Mouse (Mus musculus) MEL (cell line): ENCODE data around the gene BC051665. TPM values are rescaled to one million over a fixed set of nuclear protein-coding genes. Genes with fewer than 3 reads are reported as not detected.
A peak's percentile ranks its signal among the peaks of the same experiment; 100 is the strongest.

ENCODE experiments used
- DNase-seq: peaks from one replicate; pipeline ENCODE4 v3.0.0; 2011; ENCODE audit warnings: low read depth, low spot score
- H3K27ac ChIP-seq: 2 replicates; pipeline ENCODE4 v1.5.1; 2012; ENCODE audit warnings: low read depth, mild to moderate bottlenecking, control low read depth, low read length, moderate library complexity; ENCODE audit not compliant: control insufficient read depth
- H3K27me3 ChIP-seq, 2 experiments: fragments of 150-350 bp in 1 of 2; sonication (generic) in 1 of 2; 2 replicates each; pipeline ENCODE4 v1.6.1; 2012; ENCODE audit warnings: low read length in 2 of 2, mild to moderate bottlenecking in 2 of 2, improper control_type of control experiment in 1 of 2, moderate library complexity in 1 of 2; ENCODE audit not compliant: insufficient read depth in 2 of 2, control insufficient read depth in 1 of 2
- H3K36me3 ChIP-seq, 2 experiments: 2 replicates each; pipeline ENCODE4 v1.6.1; 2012 to 2014; ENCODE audit warnings: low read length in 2 of 2, improper control_type of control experiment in 1 of 2, inconsistent platforms in 1 of 2, mild to moderate bottlenecking in 1 of 2; ENCODE audit not compliant: insufficient read depth in 2 of 2, control insufficient read depth in 1 of 2
- H3K4me1 ChIP-seq, 2 experiments: fragments of 150-350 bp in 1 of 2; sonication (generic) in 1 of 2; 2 replicates each; pipeline ENCODE4 v1.6.1; 2012; ENCODE audit warnings: low read length in 2 of 2, improper control_type of control experiment in 1 of 2, mild to moderate bottlenecking in 1 of 2; ENCODE audit not compliant: insufficient read depth in 2 of 2, control insufficient read depth in 1 of 2
- H3K4me3 ChIP-seq, 2 experiments: fragments of 150-350 bp in 1 of 2; sonication (generic) in 1 of 2; 2 replicates each; pipeline ENCODE4 v1.5.1; 2012; ENCODE audit warnings: low read depth in 2 of 2, low read length in 2 of 2, mild to moderate bottlenecking in 2 of 2, moderate library complexity in 2 of 2, control low read depth in 1 of 2, improper control_type of control experiment in 1 of 2; ENCODE audit not compliant: control insufficient read depth in 1 of 2, insufficient read depth in 1 of 2
- H3K79me2 ChIP-seq: 2 replicates; pipeline ENCODE4 v1.6.1; 2012; ENCODE audit warnings: mild to moderate bottlenecking, low read length, moderate library complexity; ENCODE audit not compliant: control insufficient read depth, poor library complexity, insufficient read depth
- H3K9ac ChIP-seq: 2 replicates; pipeline ENCODE4 v1.6.1; 2012; ENCODE audit warnings: low read depth, mild to moderate bottlenecking, control low read depth, low read length, moderate library complexity; ENCODE audit not compliant: control insufficient read depth, poor library complexity, severe bottlenecking
- H3K9me3 ChIP-seq: fragments of 150-350 bp; sonication (generic); replicated peaks from 2 replicates; pipeline ENCODE4 v1.6.1; 2012; ENCODE audit warnings: mild to moderate bottlenecking, low read length, improper control_type of control experiment, moderate library complexity; ENCODE audit not compliant: insufficient read depth
- BHLHE40 ChIP-seq: IDR thresholded peaks from 2 replicates; pipeline ENCODE4 v1.6.1; 2012; ENCODE audit warnings: low read depth, mild to moderate bottlenecking, inconsistent platforms, low read length, improper control_type of control experiment, borderline replicate concordance
- CHD1 ChIP-seq: IDR thresholded peaks from 2 replicates; pipeline ENCODE4 v1.6.1; 2012; ENCODE audit warnings: low read depth, mild to moderate bottlenecking, inconsistent platforms, low read length, improper control_type of control experiment
- CHD2 ChIP-seq: IDR thresholded peaks from 2 replicates; pipeline ENCODE4 v1.6.1; 2011; ENCODE audit warnings: low read length, improper control_type of control experiment
- CTCF ChIP-seq, 3 experiments: IDR thresholded peaks in 2 of 3; conservative IDR thresholded peaks in 1 of 3; 2 replicates each; pipeline ENCODE4 v1.5.1; 2011 to 2012; ENCODE audit warnings: low read length in 3 of 3, low read depth in 2 of 3, mild to moderate bottlenecking in 2 of 3, improper control_type of control experiment in 1 of 3, inconsistent platforms in 1 of 3, mixed read lengths in 1 of 3, moderate library complexity in 1 of 3; ENCODE audit not compliant: control insufficient read depth in 1 of 3, insufficient read depth in 1 of 3, poor library complexity in 1 of 3, severe bottlenecking in 1 of 3
- E2F4 ChIP-seq: IDR thresholded peaks from 2 replicates; pipeline ENCODE4 v1.6.1; 2011; ENCODE audit warnings: low read depth, low read length, improper control_type of control experiment, borderline replicate concordance
- ELF1 ChIP-seq: IDR thresholded peaks from 2 replicates; pipeline ENCODE4 v1.6.1; 2014; ENCODE audit warnings: low read depth, mild to moderate bottlenecking, inconsistent platforms, low read length, improper control_type of control experiment, moderate library complexity
- EP300 ChIP-seq, 2 experiments: IDR thresholded peaks; 2 replicates each; pipeline ENCODE4 v1.6.1; 2011; ENCODE audit warnings: improper control_type of control experiment in 2 of 2, low read length in 2 of 2, low read depth in 1 of 2, mild to moderate bottlenecking in 1 of 2
- GATA1 ChIP-seq: IDR thresholded peaks from 2 replicates; pipeline ENCODE4 v1.6.1; 2011; ENCODE audit warnings: low read depth, low read length, improper control_type of control experiment
- HCFC1 ChIP-seq: IDR thresholded peaks from 2 replicates; pipeline ENCODE4 v1.6.1; 2012; ENCODE audit warnings: low read depth, mild to moderate bottlenecking, inconsistent platforms, low read length, improper control_type of control experiment, moderate library complexity
- JUND ChIP-seq: IDR thresholded peaks from 2 replicates; pipeline ENCODE4 v1.6.1; 2011; ENCODE audit warnings: low read depth, mild to moderate bottlenecking, improper control_type of control experiment, low read length
- KAT2A ChIP-seq: conservative IDR thresholded peaks from 2 replicates; pipeline ENCODE4 v1.6.1; 2012; ENCODE audit warnings: low read depth, low read length, improper control_type of control experiment, inconsistent platforms
- MAFK ChIP-seq: IDR thresholded peaks from 2 replicates; pipeline ENCODE4 v1.6.1; 2011; ENCODE audit warnings: low read depth, mild to moderate bottlenecking, low read length, improper control_type of control experiment, borderline replicate concordance
- MAX ChIP-seq: IDR thresholded peaks from 2 replicates; pipeline ENCODE4 v1.6.1; 2011; ENCODE audit warnings: low read length, improper control_type of control experiment
- MAZ ChIP-seq: IDR thresholded peaks from 2 replicates; pipeline ENCODE4 v1.6.1; 2012; ENCODE audit warnings: low read depth, mild to moderate bottlenecking, inconsistent platforms, low read length, improper control_type of control experiment
- MXI1 ChIP-seq: IDR thresholded peaks from 2 replicates; pipeline ENCODE4 v1.6.1; 2011; ENCODE audit warnings: mild to moderate bottlenecking, low read depth, low read length, improper control_type of control experiment
- MYB ChIP-seq: IDR thresholded peaks from 2 replicates; pipeline ENCODE4 v1.6.1; 2011; ENCODE audit warnings: mild to moderate bottlenecking, low read depth, low read length, improper control_type of control experiment
- MYC ChIP-seq: IDR thresholded peaks from 2 replicates; pipeline ENCODE4 v1.6.1; 2011; ENCODE audit warnings: low read depth, mild to moderate bottlenecking, low read length, improper control_type of control experiment, moderate library complexity
- NELFE ChIP-seq: IDR thresholded peaks from 2 replicates; pipeline ENCODE4 v1.6.1; 2011; ENCODE audit warnings: low read depth, low read length, improper control_type of control experiment
- NRF1 ChIP-seq: IDR thresholded peaks from 2 replicates; pipeline ENCODE4 v1.6.1; 2014; ENCODE audit warnings: low read depth, mild to moderate bottlenecking, inconsistent platforms, low read length, improper control_type of control experiment, moderate library complexity; ENCODE audit not compliant: poor library complexity, insufficient read depth, severe bottlenecking
- POLR2A ChIP-seq, 2 experiments: IDR thresholded peaks; 2 replicates each; pipeline ENCODE4 v1.6.1; 2011 to 2012; ENCODE audit warnings: low read length in 2 of 2, mild to moderate bottlenecking in 2 of 2, control low read depth in 1 of 2, improper control_type of control experiment in 1 of 2, low read depth in 1 of 2, moderate library complexity in 1 of 2; ENCODE audit not compliant: control insufficient read depth in 1 of 2, insufficient read depth in 1 of 2, poor library complexity in 1 of 2
- POLR2AphosphoS5 ChIP-seq: IDR thresholded peaks from 2 replicates; pipeline ENCODE4 v1.6.1; 2012; ENCODE audit warnings: low read depth, borderline replicate concordance, mild to moderate bottlenecking, inconsistent platforms, low read length, moderate library complexity, mixed read lengths
- RAD21 ChIP-seq: IDR thresholded peaks from 2 replicates; pipeline ENCODE4 v1.6.1; 2011; ENCODE audit warnings: mild to moderate bottlenecking, low read depth, low read length, improper control_type of control experiment
- RCOR1 ChIP-seq: IDR thresholded peaks from 2 replicates; pipeline ENCODE4 v1.6.1; 2012; ENCODE audit warnings: low read depth, mild to moderate bottlenecking, inconsistent platforms, low read length, improper control_type of control experiment
- SIN3A ChIP-seq: IDR thresholded peaks from 2 replicates; pipeline ENCODE4 v1.6.1; 2012; ENCODE audit warnings: low read length, improper control_type of control experiment, inconsistent platforms
- SMC3 ChIP-seq: IDR thresholded peaks from 2 replicates; pipeline ENCODE4 v1.6.1; 2011; ENCODE audit warnings: low read depth, low read length, improper control_type of control experiment
- TAL1 ChIP-seq: IDR thresholded peaks from 2 replicates; pipeline ENCODE4 v1.6.1; 2012; ENCODE audit warnings: mild to moderate bottlenecking, inconsistent platforms, low read length, moderate library complexity, mixed read lengths
- TBP ChIP-seq: IDR thresholded peaks from 2 replicates; pipeline ENCODE4 v1.8.0; 2011; ENCODE audit warnings: low read depth, low read length, improper control_type of control experiment
- TCF12 ChIP-seq: IDR thresholded peaks from 2 replicates; pipeline ENCODE4 v1.6.1; 2014; ENCODE audit warnings: low read depth, mild to moderate bottlenecking, inconsistent platforms, low read length, improper control_type of control experiment, moderate library complexity
- UBTF ChIP-seq: IDR thresholded peaks from 2 replicates; pipeline ENCODE4 v1.6.1; 2012; ENCODE audit warnings: low read depth, mild to moderate bottlenecking, inconsistent platforms, low read length, improper control_type of control experiment, moderate library complexity, borderline replicate concordance; ENCODE audit not compliant: insufficient read depth
- USF1 ChIP-seq: IDR thresholded peaks from 2 replicates; pipeline ENCODE4 v1.6.1; 2014; ENCODE audit warnings: low read depth, mild to moderate bottlenecking, inconsistent platforms, low read length, improper control_type of control experiment, moderate library complexity
- USF2 ChIP-seq, 2 experiments: IDR thresholded peaks; 2 replicates each; pipeline ENCODE4 v1.6.1; 2011 to 2012; ENCODE audit warnings: improper control_type of control experiment in 2 of 2, low read length in 2 of 2, borderline replicate concordance in 1 of 2, inconsistent platforms in 1 of 2, low read depth in 1 of 2, mild to moderate bottlenecking in 1 of 2; ENCODE audit not compliant: insufficient read depth in 1 of 2
- ZKSCAN1 ChIP-seq: IDR thresholded peaks from 2 replicates; pipeline ENCODE4 v1.6.1; 2012; ENCODE audit warnings: low read depth, mild to moderate bottlenecking, inconsistent platforms, low read length, improper control_type of control experiment, moderate library complexity
- ZMIZ1 ChIP-seq: IDR thresholded peaks from 2 replicates; pipeline ENCODE4 v1.6.1; 2012; ENCODE audit warnings: low read depth, mild to moderate bottlenecking, inconsistent platforms, low read length, improper control_type of control experiment, moderate library complexity
- ZNF384 ChIP-seq: IDR thresholded peaks from 2 replicates; pipeline ENCODE4 v1.6.1; 2012; ENCODE audit warnings: low read depth, mild to moderate bottlenecking, inconsistent platforms, low read length, improper control_type of control experiment
- polyA plus RNA-seq, 2 experiments: library from polyadenylated mRNA; stranded (reverse) in 1 of 2; unstranded in 1 of 2; fragments of >175 nt in 1 of 2; fragments of >200 nt in 1 of 2; gene quantifications; 2 replicates each; pipeline versions ENCODE4 v1.2.1 to v1.2.4; 2012; ENCODE audit warnings: low replicate concordance in 2 of 2, low read depth in 1 of 2; ENCODE audit not compliant: insufficient read length in 2 of 2, insufficient read depth in 1 of 2, missing spikeins in 1 of 2
- total RNA-seq: library from RNA; depleted of rRNA; stranded (reverse); fragments of 300-350 nt; gene quantifications from 2 replicates; pipeline ENCODE4 v1.2.3, GENCODE M21; 2012

The BC051665 gene
- total and polyA plus RNA-seq, 3 experiments = not detected

GRCm38 (mm10) chr13:60738429-60738828 is 47.7 kb downstream of the BC051665 start (continued):
- TF ChIP-seq ELF1 = no peak

DNA sequence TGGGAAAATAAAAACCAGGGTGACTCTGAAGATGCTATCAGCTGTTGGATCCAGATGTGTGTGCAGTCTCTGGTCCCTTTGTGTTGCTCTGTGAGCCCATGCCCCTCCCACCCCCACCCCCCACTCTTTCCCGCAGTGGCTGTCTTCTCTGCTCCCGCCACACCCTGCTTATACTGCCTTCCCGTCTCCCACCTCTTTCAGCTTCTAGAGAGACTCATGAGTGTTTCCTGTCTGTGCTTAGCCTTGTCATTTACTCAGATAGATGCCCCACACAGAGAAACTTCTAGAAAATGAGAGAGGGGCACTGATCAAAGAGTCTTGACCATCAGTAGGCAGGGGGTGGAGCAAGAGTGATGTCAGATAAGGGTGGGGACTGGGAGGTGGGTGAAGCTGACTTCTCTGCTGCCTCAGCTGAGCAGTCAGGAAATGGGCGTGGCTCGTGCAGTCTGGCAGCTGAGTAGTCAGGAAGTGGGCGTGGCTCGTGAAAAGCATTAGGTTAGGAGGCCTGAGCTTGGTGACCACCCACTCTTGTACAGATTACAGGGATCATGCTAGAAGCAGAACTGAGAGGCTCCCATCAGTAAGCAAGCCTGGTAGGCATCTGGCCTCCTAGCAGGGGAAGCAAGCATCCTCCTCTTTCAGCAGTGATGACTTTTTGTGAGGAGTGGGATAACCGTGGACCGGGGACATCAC is 48.4 kb downstream of the BC051665 start:
- Histone ChIP-seq H3K4me3 (peak overlapping the region; percentile 31 to 37), H3K9ac (no peak overlapping the region), H3K36me3 (peaks cover 0 to 10% of the 10 kb centered on the region in 2 experiments; a peak in 2 of 4 replicates)
- TF ChIP-seq KAT2A = no peak
- TF ChIP-seq RAD21 = no peak
- TF ChIP-seq ZMIZ1 = peak; percentile 36; the same call in 1 of the 2 replicates
- TF ChIP-seq USF2 (IDR thresholded peaks at IDR 0.05; ENCODE audit: borderline replicate concordance in 1 of 2, insufficient read depth in 1 of 2, low read depth in 1 of 2, low read length in 2 of 2) = no peak
- TF ChIP-seq HCFC1 = no peak
- no peak for TF ChIP-seq MAX
- no peak for TF ChIP-seq UBTF
- TF ChIP-seq NELFE = peak; percentile 31
- TF ChIP-seq GATA1 = no peak
- no peak for TF ChIP-seq POLR2AphosphoS5
- TF ChIP-seq E2F4 = no peak
- no peak for TF ChIP-seq BHLHE40
- TF ChIP-seq POLR2A (IDR thresholded peaks at IDR 0.05; ENCODE audit: control insufficient read depth in 1 of 2, insufficient read depth in 1 of 2, low read depth in 1 of 2, low read length in 2 of 2, poor library complexity in 1 of 2) = peak in 1 of 2 experiments; percentile 58; a peak in 2 of 4 replicates
- TF ChIP-seq ELF1 = peak; percentile 80
- peak in 1 of 2 experiments; percentile 45; a peak in 2 of 4 replicates for TF ChIP-seq EP300 (IDR thresholded peaks at IDR 0.05; ENCODE audit: low read depth in 1 of 2, low read length in 2 of 2)
- no peak for TF ChIP-seq CHD1
- no peak for TF ChIP-seq CTCF (IDR thresholded peaks at IDR 0.05 in 2 of 3, conservative IDR thresholded peaks at IDR 0.05 in 1 of 3; ENCODE audit: control insufficient read depth in 1 of 3, insufficient read depth in 1 of 3, low read depth in 2 of 3, low read length in 3 of 3, poor library complexity in 1 of 3, severe bottlenecking in 1 of 3)
- TF ChIP-seq MYC = no peak
- no peak for TF ChIP-seq JUND
- no peak for TF ChIP-seq MYB
- no peak for TF ChIP-seq ZNF384
- no peak for TF ChIP-seq MAFK
- peak; percentile 39 for TF ChIP-seq SIN3A
- TF ChIP-seq TCF12 = no peak
- TF ChIP-seq CHD2 = no peak
- TF ChIP-seq SMC3 = peak; percentile 5; the same call in 1 of the 2 replicates
- TF ChIP-seq TAL1 = no peak
- TF ChIP-seq MXI1 = no peak
- TF ChIP-seq NRF1 = no peak
- no peak for TF ChIP-seq RCOR1
- TF ChIP-seq MAZ = peak; percentile 52; the same call in 1 of the 2 replicates
- TF ChIP-seq TBP = peak; percentile 43; the same call in 1 of the 2 replicates
- no peak for TF ChIP-seq USF1
- TF ChIP-seq ZKSCAN1 = no peak

More for the DNA sequence above, 48.4 kb downstream of the BC051665 start:
- H3K27ac ChIP-seq = peak overlapping the region; percentile 50; the same call in 1 of the 2 replicates
- H3K4me1 ChIP-seq = peaks cover 2 to 19% of the 10 kb centered on the region in 2 experiments; a peak in 2 of 4 replicates
- H3K9me3 ChIP-seq = no peaks in the 10 kb centered on the region
- H3K79me2 ChIP-seq = no peaks in the 10 kb centered on the region
- DNase-seq = peak; percentile 93
- H3K27me3 ChIP-seq = no peaks in the 10 kb centered on the region
